Mouse (Mus musculus): ENCODE results near the gene Gm28048. TPM values are rescaled to one million over a fixed set of nuclear protein-coding genes. Genes with fewer than 3 reads are reported as not detected.

Gene Gm28048
- polyA plus RNA-seq, 1 experiment from 2014 or later: 3.2 TPM

GRCm38 (mm10) chr11:22799987-22800424, 181.9 kb downstream of the Gm28048 start:
- no peaks in the 10 kb centered on the region for H3K36me3 ChIP-seq (replicated peaks; ENCODE audit: control insufficient read depth, insufficient read depth)

GRCm38 (mm10) chr11:22798916-22799315, 183.0 kb downstream of the Gm28048 start:
- DNase-seq (ENCODE audit: low spot score) (no peak), ATAC-seq (ENCODE audit: low FRiP score) (no peak)
- Histone ChIP-seq H3K4me2 (replicated peaks) (no peak overlapping the region), H3K9me3 (ENCODE audit: control insufficient read depth, low read length) (no peaks in the 10 kb centered on the region), H3K27me3 (ENCODE audit: control insufficient read depth, insufficient read depth, low read length) (no peaks in the 10 kb centered on the region), H3K4me1 (replicated peaks; ENCODE audit: control insufficient read depth, insufficient read depth, low read length) (no peaks in the 10 kb centered on the region), H3K27ac (no peak overlapping the region), H3K36me3 (replicated peaks; ENCODE audit: control insufficient read depth, insufficient read depth) (no peaks in the 10 kb centered on the region), H3K4me3 (replicated peaks; ENCODE audit: low read length) (no peak overlapping the region), H3K9ac (no peak overlapping the region)
- WGBS: 73% methylated on average over 5 of the region's 5 CpGs

More at GRCm38 (mm10) chr11:22799987-22800424, 181.9 kb downstream of the Gm28048 start:
- no peaks in the 10 kb centered on the region for H3K27me3 ChIP-seq (ENCODE audit: control insufficient read depth, insufficient read depth, low read length)
- H3K4me2 ChIP-seq (replicated peaks): no peak overlapping the region
- DNase-seq (ENCODE audit: low spot score) (no peak), ATAC-seq (ENCODE audit: low FRiP score) (peak; percentile 68; the same call in 1 of the 2 replicates)
- no peaks in the 10 kb centered on the region for H3K9me3 ChIP-seq (ENCODE audit: control insufficient read depth, low read length)
- 33% methylated on average over 9 of the region's 9 CpGs for WGBS
- no peaks in the 10 kb centered on the region for H3K4me1 ChIP-seq (replicated peaks; ENCODE audit: control insufficient read depth, insufficient read depth, low read length)
- H3K4me3 ChIP-seq (replicated peaks; ENCODE audit: low read length): no peak overlapping the region
- H3K27ac ChIP-seq: no peak overlapping the region
- H3K9ac ChIP-seq: no peak overlapping the region

GRCm38 (mm10) chr11:22794734-22795133, 187.2 kb downstream of the Gm28048 start:
- Histone ChIP-seq H3K9me3 (ENCODE audit: control insufficient read depth, low read length) (no peaks in the 10 kb centered on the region), H3K27ac (no peak overlapping the region), H3K4me1 (replicated peaks; ENCODE audit: control insufficient read depth, insufficient read depth, low read length) (no peaks in the 10 kb centered on the region), H3K9ac (no peak overlapping the region), H3K36me3 (replicated peaks; ENCODE audit: control insufficient read depth, insufficient read depth) (no peaks in the 10 kb centered on the region), H3K27me3 (ENCODE audit: control insufficient read depth, insufficient read depth, low read length) (no peaks in the 10 kb centered on the region), H3K4me2 (replicated peaks) (no peak overlapping the region), H3K4me3 (replicated peaks; ENCODE audit: low read length) (no peak overlapping the region)
- WGBS: 77% methylated on average over 1 of the region's 1 CpGs
- no peak for ATAC-seq (ENCODE audit: low FRiP score)
- DNase-seq (ENCODE audit: low spot score): no peak

- Histone ChIP-seq H3K27me3 (ENCODE audit: control insufficient read depth, insufficient read depth, low read length) (no peaks in the 10 kb centered on the region), H3K4me3 (replicated peaks; ENCODE audit: low read length) (no peak overlapping the region), H3K4me2 (replicated peaks) (no peak overlapping the region), H3K36me3 (replicated peaks; ENCODE audit: control insufficient read depth, insufficient read depth) (no peaks in the 10 kb centered on the region), H3K4me1 (replicated peaks; ENCODE audit: control insufficient read depth, insufficient read depth, low read length) (no peaks in the 10 kb centered on the region), H3K9ac (no peak overlapping the region), H3K27ac (no peak overlapping the region), H3K9me3 (ENCODE audit: control insufficient read depth, low read length) (no peaks in the 10 kb centered on the region)
- DNase-seq (ENCODE audit: low spot score) (no peak), ATAC-seq (ENCODE audit: low FRiP score) (no peak)
- WGBS: 100% methylated on average over 1 of the region's 1 CpGs
Observed at GRCm38 (mm10) chr11:22793881-22794203, 188.0 kb downstream of the Gm28048 start.

GRCm38 (mm10) chr11:22793176-22793880, 188.6 kb downstream of the Gm28048 start:
- Histone ChIP-seq H3K4me2 (replicated peaks) (no peak overlapping the region), H3K27ac (no peak overlapping the region), H3K27me3 (ENCODE audit: control insufficient read depth, insufficient read depth, low read length) (no peaks in the 10 kb centered on the region), H3K36me3 (replicated peaks; ENCODE audit: control insufficient read depth, insufficient read depth) (no peaks in the 10 kb centered on the region), H3K4me3 (replicated peaks; ENCODE audit: low read length) (no peak overlapping the region), H3K4me1 (replicated peaks; ENCODE audit: control insufficient read depth, insufficient read depth, low read length) (no peaks in the 10 kb centered on the region), H3K9ac (no peak overlapping the region), H3K9me3 (ENCODE audit: control insufficient read depth, low read length) (no peaks in the 10 kb centered on the region)
- ATAC-seq (ENCODE audit: low FRiP score) (no peak), DNase-seq (ENCODE audit: low spot score) (no peak)
- 91% methylated on average over 3 of the region's 3 CpGs for WGBS

GRCm38 (mm10) chr11:22792149-22792548, 189.7 kb downstream of the Gm28048 start:
- Histone ChIP-seq H3K4me1 (replicated peaks; ENCODE audit: control insufficient read depth, insufficient read depth, low read length) (no peaks in the 10 kb centered on the region), H3K27me3 (ENCODE audit: control insufficient read depth, insufficient read depth, low read length) (no peaks in the 10 kb centered on the region), H3K4me3 (replicated peaks; ENCODE audit: low read length) (no peak overlapping the region), H3K9ac (no peak overlapping the region), H3K36me3 (replicated peaks; ENCODE audit: control insufficient read depth, insufficient read depth) (no peaks in the 10 kb centered on the region), H3K9me3 (ENCODE audit: control insufficient read depth, low read length) (no peaks in the 10 kb centered on the region), H3K27ac (no peak overlapping the region), H3K4me2 (replicated peaks) (no peak overlapping the region)
- 94% methylated on average over 1 of the region's 1 CpGs for WGBS
- ATAC-seq (ENCODE audit: low FRiP score): no peak
- no peak for DNase-seq (ENCODE audit: low spot score)

GRCm38 (mm10) chr11:22791726-22792125, 190.2 kb downstream of the Gm28048 start:
- Histone ChIP-seq H3K36me3 (replicated peaks; ENCODE audit: control insufficient read depth, insufficient read depth) (no peaks in the 10 kb centered on the region), H3K4me2 (replicated peaks) (no peak overlapping the region), H3K27ac (no peak overlapping the region), H3K4me1 (replicated peaks; ENCODE audit: control insufficient read depth, insufficient read depth, low read length) (no peaks in the 10 kb centered on the region), H3K9me3 (ENCODE audit: control insufficient read depth, low read length) (no peaks in the 10 kb centered on the region), H3K4me3 (replicated peaks; ENCODE audit: low read length) (no peak overlapping the region), H3K9ac (no peak overlapping the region), H3K27me3 (ENCODE audit: control insufficient read depth, insufficient read depth, low read length) (no peaks in the 10 kb centered on the region)
- ATAC-seq (ENCODE audit: low FRiP score) (0 out of 2 replicates have a peak, but pooled peaks have one; percentile 27), DNase-seq (ENCODE audit: low spot score) (no peak)
- WGBS: 88% methylated on average over 5 of the region's 5 CpGs

GRCm38 (mm10) chr11:22787833-22788232, 194.1 kb downstream of the Gm28048 start:
- 84% methylated on average over 2 of the region's 2 CpGs for WGBS
- H3K4me3 ChIP-seq (replicated peaks; ENCODE audit: low read length): no peak overlapping the region
- ATAC-seq (ENCODE audit: low FRiP score) (no peak), DNase-seq (ENCODE audit: low spot score) (no peak)
- H3K9me3 ChIP-seq (ENCODE audit: control insufficient read depth, low read length): no peaks in the 10 kb centered on the region
- H3K27me3 ChIP-seq (ENCODE audit: control insufficient read depth, insufficient read depth, low read length): no peaks in the 10 kb centered on the region
- no peaks in the 10 kb centered on the region for H3K4me1 ChIP-seq (replicated peaks; ENCODE audit: control insufficient read depth, insufficient read depth, low read length)
- H3K4me2 ChIP-seq (replicated peaks): no peak overlapping the region
- H3K36me3 ChIP-seq (replicated peaks; ENCODE audit: control insufficient read depth, insufficient read depth): no peaks in the 10 kb centered on the region
- no peak overlapping the region for H3K27ac ChIP-seq
- H3K9ac ChIP-seq: no peak overlapping the region
